Mouse (Mus musculus) megakaryocyte, embryonic 14.5 days (primary cell): ENCODE results near the gene Usp21. TPM values are rescaled to one million over a fixed set of nuclear protein-coding genes. Genes with fewer than 3 reads are reported as not detected.
"Not testable (repeated sequence)": the region's sequence is repeated elsewhere in the genome, so short reads cannot be mapped to it uniquely, and the experiment has no call there.

Experiments
- H3K27me3 ChIP-seq: replicated peaks from 2 replicates; pipeline ENCODE3; 2012; ENCODE audit warnings: inconsistent platforms
- H3K36me3 ChIP-seq: replicated peaks from 2 replicates; pipeline ENCODE3; 2012; ENCODE audit warnings: low read length, inconsistent platforms, mixed read lengths
- H3K4me1 ChIP-seq: 2 replicates; pipeline ENCODE4 v1.6.1; 2012; ENCODE audit warnings: inconsistent platforms
- H3K4me3 ChIP-seq: replicated peaks from 2 replicates; pipeline ENCODE3; 2012; ENCODE audit warnings: moderate library complexity, mild to moderate bottlenecking, inconsistent platforms
- H3K9me3 ChIP-seq: 2 replicates; pipeline ENCODE4 v1.6.1; 2012; ENCODE audit warnings: inconsistent platforms
- FLI1 ChIP-seq: IDR thresholded peaks from 2 replicates; pipeline ENCODE4 v1.6.1; 2012; ENCODE audit warnings: low read length, inconsistent platforms, mixed read lengths
- GATA1 ChIP-seq: IDR thresholded peaks from 3 replicates; pipeline ENCODE4 v1.6.1; 2012; ENCODE audit warnings: mixed read lengths, low read length, inconsistent platforms, borderline replicate concordance
- polyA plus RNA-seq: library from polyadenylated mRNA; stranded (reverse); fragments of >175 nt; gene quantifications from 2 replicates; pipeline ENCODE4 v1.2.3, GENCODE M21; 2012; ENCODE audit warnings: low replicate concordance; ENCODE audit not compliant: insufficient read depth

The Usp21 gene
- polyA plus RNA-seq, 1 experiment: 33.2 TPM

DNA sequence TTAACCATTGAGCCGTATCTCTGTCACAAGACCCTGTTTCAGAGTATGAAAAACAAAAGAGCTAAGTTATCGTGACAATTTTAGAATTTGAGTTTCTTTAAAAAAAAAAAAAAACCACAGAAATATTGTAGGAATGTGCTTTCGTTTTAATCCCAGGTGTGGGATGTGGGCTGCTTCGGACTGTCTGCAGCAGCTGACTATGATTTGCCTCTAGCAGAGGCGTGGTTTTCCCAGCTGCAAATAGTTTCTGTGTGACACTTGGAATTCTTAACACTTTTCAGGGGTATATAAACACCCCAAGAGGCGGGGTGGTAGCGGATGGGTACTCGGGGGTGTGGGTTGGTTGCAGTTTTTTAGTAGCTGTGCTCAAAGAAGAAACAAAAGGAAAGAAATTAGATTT lies 42.4 kb downstream of the Usp21 start:
- H3K27me3 ChIP-seq: no peaks in the 10 kb centered on the region

GRCm38 (mm10) chr1:171241952-171242351 lies 45.8 kb downstream of the Usp21 start:
- not testable (repeated sequence) for H3K4me3 ChIP-seq, H3K27me3 ChIP-seq, H3K9me3 ChIP-seq
- Histone ChIP-seq H3K36me3 (peaks cover 84% of the 10 kb centered on the region), H3K4me1 (peaks cover 36% of the 10 kb centered on the region)

More for the DNA sequence above, 42.4 kb downstream of the Usp21 start:
- H3K4me3 ChIP-seq: no peak overlapping the region
- peaks cover 49% of the 10 kb centered on the region for H3K36me3 ChIP-seq
- H3K9me3 ChIP-seq: no peaks in the 10 kb centered on the region
- peaks cover 56% of the 10 kb centered on the region for H3K4me1 ChIP-seq
- TF ChIP-seq GATA1 (no peak), FLI1 (no peak)

GRCm38 (mm10) chr1:171240911-171241310 lies 46.9 kb downstream of the Usp21 start:
- Histone ChIP-seq H3K4me1 (peaks cover 35% of the 10 kb centered on the region), H3K4me3 (no peak overlapping the region), H3K27me3 (no peaks in the 10 kb centered on the region), H3K36me3 (peaks cover 93% of the 10 kb centered on the region), H3K9me3 (no peaks in the 10 kb centered on the region)
- no peak for TF ChIP-seq FLI1
- no peak for TF ChIP-seq GATA1

DNA sequence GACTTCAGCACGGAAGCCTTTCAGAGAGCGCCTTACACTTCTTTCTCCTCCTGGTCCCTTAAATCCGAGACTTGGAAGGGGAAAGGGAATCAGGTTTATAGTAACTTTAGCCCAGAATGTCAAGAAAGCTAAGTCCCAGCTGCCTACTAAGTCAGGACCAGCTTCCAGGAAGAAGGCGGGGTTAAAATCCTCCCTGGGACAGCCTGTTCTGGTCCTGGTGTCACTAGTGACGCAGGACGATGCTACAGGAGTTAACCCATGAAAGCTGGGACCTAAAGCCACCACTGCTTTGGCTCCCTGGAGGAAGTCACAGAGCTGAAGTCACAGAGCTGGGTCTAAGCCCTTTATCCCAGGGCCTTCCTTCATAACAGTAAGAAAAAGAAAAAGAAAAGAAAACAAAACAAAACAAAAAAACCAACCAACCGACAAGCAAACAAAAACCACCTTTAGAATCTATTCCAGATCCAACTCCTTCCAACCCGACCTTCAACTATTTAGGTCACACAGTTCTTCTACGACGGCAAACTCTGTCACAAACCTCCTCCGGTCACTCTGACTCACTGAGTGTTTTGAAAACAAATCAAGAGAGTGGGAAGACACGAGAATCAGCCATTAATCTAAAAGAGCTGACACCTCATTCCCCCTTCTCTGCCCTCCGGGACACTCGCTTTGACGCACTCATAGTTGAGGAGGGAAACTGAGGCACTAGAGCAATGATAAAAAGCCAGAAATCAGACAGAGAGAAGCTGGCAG lies 47.6 kb downstream of the Usp21 start:
- Histone ChIP-seq H3K36me3 (peaks cover 94% of the 10 kb centered on the region), H3K27me3 (no peaks in the 10 kb centered on the region)
- TF ChIP-seq FLI1: no peak
- no peak for TF ChIP-seq GATA1

DNA sequence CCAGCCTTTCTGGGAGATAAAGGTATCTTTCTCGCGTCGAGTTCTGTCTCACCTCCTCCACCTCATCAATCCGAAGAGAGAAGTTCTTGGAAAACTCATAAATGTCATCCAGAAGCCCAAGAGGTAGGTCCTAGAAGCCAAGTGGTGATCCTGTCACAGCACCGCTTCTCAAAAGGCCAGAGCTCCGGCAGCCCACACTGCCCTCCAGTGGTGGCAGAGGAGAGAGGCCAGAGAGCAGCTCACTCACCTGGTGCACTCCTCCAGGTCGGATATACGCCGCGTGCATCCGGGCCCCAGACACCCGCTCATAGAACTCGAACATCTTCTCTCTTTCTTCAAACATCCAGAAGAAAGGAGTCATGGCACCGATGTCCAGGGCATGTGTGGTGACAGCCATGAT lies 49.3 kb downstream of the Usp21 start:
- Histone ChIP-seq H3K27me3 (no peaks in the 10 kb centered on the region), H3K4me3 (no peak overlapping the region), H3K9me3 (no peaks in the 10 kb centered on the region), H3K4me1 (peaks cover 49% of the 10 kb centered on the region), H3K36me3 (peaks cover 94% of the 10 kb centered on the region)
- no peak for TF ChIP-seq FLI1
- TF ChIP-seq GATA1: no peak

More for the DNA sequence above, 47.6 kb downstream of the Usp21 start:
- H3K4me3 ChIP-seq: no peak overlapping the region
- peaks cover 34% of the 10 kb centered on the region for H3K4me1 ChIP-seq
- H3K9me3 ChIP-seq: no peaks in the 10 kb centered on the region

GRCm38 (mm10) chr1:171237438-171237837 lies 50.4 kb downstream of the Usp21 start:
- no peaks in the 10 kb centered on the region for H3K9me3 ChIP-seq
- no peak for TF ChIP-seq FLI1
- no peak for TF ChIP-seq GATA1
- peaks cover 83% of the 10 kb centered on the region for H3K36me3 ChIP-seq
- H3K4me1 ChIP-seq: peaks cover 56% of the 10 kb centered on the region
- H3K27me3 ChIP-seq: no peaks in the 10 kb centered on the region
- no peak overlapping the region for H3K4me3 ChIP-seq

DNA sequence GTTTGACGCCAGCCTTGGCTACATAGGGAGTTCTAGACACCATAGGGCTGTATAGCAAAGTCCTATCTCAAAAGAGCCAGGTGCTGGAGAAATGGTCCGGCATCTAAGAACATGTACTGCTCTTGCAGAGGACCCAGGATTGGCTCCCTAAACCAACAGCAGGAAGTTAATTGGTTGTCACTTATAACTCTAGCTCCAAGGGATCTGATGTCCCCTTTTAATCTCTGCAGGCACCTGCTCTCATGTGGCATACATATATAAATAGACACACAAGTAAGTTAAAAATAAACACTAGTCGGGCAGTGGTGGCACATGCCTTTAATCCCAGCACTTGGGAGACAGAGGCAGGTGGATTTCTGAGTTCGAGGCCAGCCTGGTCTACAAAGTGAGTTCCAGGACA lies 52.0 kb downstream of the Usp21 start:
- peaks cover 68% of the 10 kb centered on the region for H3K4me1 ChIP-seq
- no peaks in the 10 kb centered on the region for H3K9me3 ChIP-seq
- no peak overlapping the region for H3K4me3 ChIP-seq
- H3K36me3 ChIP-seq: peaks cover 72% of the 10 kb centered on the region
- H3K27me3 ChIP-seq: no peaks in the 10 kb centered on the region
- TF ChIP-seq FLI1 (no peak), GATA1 (no peak)

DNA sequence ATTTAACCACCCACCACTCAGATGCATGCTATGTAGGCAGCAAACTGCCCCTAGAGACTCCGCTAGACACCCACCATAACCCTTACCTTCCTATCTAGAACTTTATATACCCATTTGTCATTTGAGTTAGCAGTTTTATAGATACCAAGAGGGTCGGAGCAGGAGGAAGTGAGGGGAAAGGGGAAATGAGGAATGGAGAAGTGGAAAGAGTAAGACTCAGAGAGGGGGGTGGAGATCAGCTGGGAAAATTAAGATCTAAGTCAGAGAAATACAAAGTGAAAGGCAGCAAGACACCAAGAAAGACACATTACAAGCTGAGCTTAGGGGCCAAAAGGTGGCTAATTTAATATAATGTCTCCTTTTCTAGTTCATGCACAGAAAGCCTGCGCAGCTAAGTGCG lies 53.3 kb downstream of the Usp21 start:
- Histone ChIP-seq H3K36me3 (peaks cover 72% of the 10 kb centered on the region), H3K9me3 (no peaks in the 10 kb centered on the region), H3K4me1 (peaks cover 74% of the 10 kb centered on the region), H3K27me3 (no peaks in the 10 kb centered on the region), H3K4me3 (peak overlapping the region; percentile 91)
- TF ChIP-seq GATA1 (no peak), FLI1 (no peak)

- H3K4me1 ChIP-seq: peaks cover 74% of the 10 kb centered on the region
- H3K36me3 ChIP-seq: peaks cover 71% of the 10 kb centered on the region
- no peaks in the 10 kb centered on the region for H3K9me3 ChIP-seq
- no peaks in the 10 kb centered on the region for H3K27me3 ChIP-seq
- peak within 1 kb of the TSS; percentile 91 for H3K4me3 ChIP-seq
- TF ChIP-seq GATA1: no peak
- no peak for TF ChIP-seq FLI1
Observed at GRCm38 (mm10) chr1:171234126-171234525, 53.7 kb downstream of the Usp21 start, which contains the start of gene Fcer1g. Fcer1g (minus strand) TSS chr1:171234365.

- no peaks in the 10 kb centered on the region for H3K9me3 ChIP-seq
- H3K36me3 ChIP-seq: peaks cover 70% of the 10 kb centered on the region
- H3K4me1 ChIP-seq: peaks cover 68% of the 10 kb centered on the region
- no peaks in the 10 kb centered on the region for H3K27me3 ChIP-seq
- H3K4me3 ChIP-seq: peak overlapping the region; percentile 91
- TF ChIP-seq FLI1 (no peak), GATA1 (no peak)
Observed at GRCm38 (mm10) chr1:171232800-171233730, 54.7 kb downstream of the Usp21 start.
